Mouse (Mus musculus) thymus, postnatal 0 days (tissue): ENCODE measurements at regions not wholly inside any gene's neighbourhood (a gene's known extent, or its start where the extent isn't known, plus 50 kb on each side); places are given as distances from the start of the nearest gene placed in this dataset. TPM values are rescaled to one million over a fixed set of nuclear protein-coding genes. Genes with fewer than 3 reads are reported as not detected.
A peak's percentile ranks its signal among the peaks of the same experiment; 100 is the strongest.

Experiments used
- DNase-seq: peaks from one replicate; pipeline ENCODE4 v3.0.0-alpha.2; 2015; ENCODE audit warnings: low spot score
- microRNA-seq: library from miRNA; unstranded; fragments of <30 nt; microRNA quantifications from one replicate; pipeline ENCODE4, GENCODE M21; 2016; ENCODE audit warnings: borderline number of aligned reads

- DNase-seq = no peak
Measured at GRCm38 (mm10) chr6:94773604-94774486, 73.9 kb upstream of the Lrig1 start.

GRCm38 (mm10) chr6:94772868-94773603 is 73.1 kb upstream of the Lrig1 start:
- DNase-seq = no peak

- DNase-seq = no peak
Measured at GRCm38 (mm10) chr6:94772391-94772790, 72.4 kb upstream of the Lrig1 start.

GRCm38 (mm10) chr6:94768230-94768629 is 68.3 kb upstream of the Lrig1 start:
- no peak for DNase-seq

GRCm38 (mm10) chr6:94765724-94766123 is 65.8 kb upstream of the Lrig1 start:
- DNase-seq = no peak

- DNase-seq = no peak
Measured at GRCm38 (mm10) chr6:94761341-94761740, 61.4 kb upstream of the Lrig1 start.

GRCm38 (mm10) chr6:94760629-94761111 is 60.7 kb upstream of the Lrig1 start:
- peak; percentile 35 for DNase-seq

GRCm38 (mm10) chr6:94759649-94760048 is 59.7 kb upstream of the Lrig1 start:
- DNase-seq = no peak

GRCm38 (mm10) chr6:94756006-94756405 is 56.0 kb upstream of the Lrig1 start:
- DNase-seq = no peak

- DNase-seq = no peak
Measured at GRCm38 (mm10) chr6:94755297-94755831, 55.4 kb upstream of the Lrig1 start.

- DNase-seq = no peak
Measured at GRCm38 (mm10) chr6:94754522-94754921, 54.6 kb upstream of the Lrig1 start.

GRCm38 (mm10) chr6:94751101-94751440 is 51.1 kb upstream of the Lrig1 start:
- DNase-seq = peak; percentile 20

- DNase-seq = no peak
Measured at GRCm38 (mm10) chr6:94750228-94751100, 50.5 kb upstream of the Lrig1 start.

Small RNAs in the stretch of these regions (microRNA-seq; reads per million reads assigned to microRNA genes)
- not detected for gene Gm23364
